Mouse (Mus musculus): ENCODE results near the gene Unc5cl.

The Unc5cl gene

DNA sequence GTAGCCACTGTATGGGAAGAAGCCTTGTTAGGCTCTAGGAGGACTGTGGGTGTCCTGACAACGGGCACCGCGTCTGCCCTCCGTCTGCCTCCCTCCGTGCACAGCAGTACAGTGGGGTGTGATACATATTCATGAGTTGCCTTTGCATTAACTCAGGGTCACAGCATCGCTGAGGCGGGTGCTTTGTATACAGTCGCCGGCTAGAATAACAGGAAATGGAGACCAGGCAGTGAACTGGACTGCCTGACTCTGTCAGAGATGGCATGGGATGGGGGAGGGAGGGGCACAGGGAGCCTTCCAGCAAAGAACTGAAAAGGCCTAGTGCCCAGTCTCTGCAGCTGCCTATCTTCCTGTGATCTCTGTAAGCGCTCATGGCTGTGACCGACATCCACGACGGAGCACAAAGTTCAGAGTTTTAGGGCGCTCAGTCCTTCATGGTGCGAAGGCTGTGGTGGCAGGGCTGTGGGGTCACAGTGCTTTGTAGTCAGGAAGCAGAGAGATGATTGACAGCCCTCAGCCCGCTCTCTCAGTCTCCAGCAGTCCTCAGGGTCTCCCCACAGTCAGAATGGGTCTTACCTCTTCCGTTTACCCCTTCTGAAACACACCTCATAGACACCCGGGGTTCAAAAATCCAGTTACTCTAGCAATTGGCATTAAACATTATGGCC, 58.0 kb downstream of the Unc5cl start:
- in situ Hi-C loops (cut with MboI; ENCODE audit: unreplicated experiment in 2 of 2), result no loop called here

DNA sequence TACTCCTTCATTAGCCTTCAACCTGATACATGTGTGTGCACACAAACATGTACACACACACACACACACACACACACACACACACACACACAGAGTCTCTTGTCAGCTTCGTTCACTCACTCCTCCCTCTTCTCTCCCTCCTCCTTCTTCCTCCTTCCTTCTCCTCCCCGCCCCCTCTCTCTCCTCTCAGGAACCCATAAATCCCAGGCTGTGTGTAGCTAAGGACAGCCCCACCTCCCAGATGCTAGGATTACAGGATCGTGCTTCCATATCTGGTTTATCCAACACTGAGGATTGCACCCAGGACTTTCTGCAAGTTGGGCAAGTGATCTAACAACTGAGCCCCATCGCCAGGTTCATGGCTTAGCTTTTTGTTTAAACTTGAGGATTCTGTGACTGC, 59.9 kb downstream of the Unc5cl start:
- in situ Hi-C loops (cut with MboI; ENCODE audit: unreplicated experiment in 2 of 2), result no loop called here

DNA sequence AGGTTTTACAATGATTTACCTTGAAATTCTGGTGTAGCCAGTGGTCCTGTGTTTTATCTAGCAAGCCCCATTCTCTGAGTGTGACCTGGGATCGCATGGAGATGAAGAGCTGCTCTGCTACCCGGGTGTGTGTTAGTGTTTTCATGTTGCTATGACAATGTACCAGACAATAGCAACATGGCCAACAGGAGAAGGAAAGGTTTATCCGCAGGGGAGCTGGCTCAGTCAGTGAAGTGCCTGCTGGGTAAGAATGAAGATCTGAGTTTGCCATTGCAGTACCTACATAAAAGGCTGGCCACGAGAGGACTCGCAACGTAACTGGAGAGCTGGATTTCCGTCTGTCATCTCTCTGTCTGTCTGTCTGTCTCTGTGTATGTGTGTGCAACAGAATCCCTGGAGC, 64.3 kb downstream of the Unc5cl start:
- in situ Hi-C loops (cut with MboI; ENCODE audit: unreplicated experiment in 2 of 2), result no loop called here

DNA sequence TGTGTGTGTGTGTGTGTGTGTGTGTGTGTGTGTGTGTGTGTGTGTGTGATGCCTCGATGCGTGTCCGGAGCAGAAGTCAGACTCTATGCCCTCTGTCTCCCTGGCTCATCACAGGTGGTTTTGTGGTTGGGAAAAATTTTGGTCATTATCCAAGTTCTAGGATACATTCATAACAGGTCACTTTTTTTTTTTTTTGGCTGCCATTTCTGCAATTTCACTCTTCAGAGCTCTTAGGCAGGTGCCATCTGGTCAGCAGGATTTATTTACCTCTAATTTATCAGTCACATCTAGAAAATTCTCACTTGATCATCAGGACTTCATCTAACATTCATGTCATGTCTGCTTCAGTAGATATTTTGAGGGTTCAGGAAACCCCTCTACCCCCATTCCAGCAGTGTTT, 65.7 kb downstream of the Unc5cl start:
- in situ Hi-C loops (cut with MboI; ENCODE audit: unreplicated experiment in 2 of 2), result no loop called here

DNA sequence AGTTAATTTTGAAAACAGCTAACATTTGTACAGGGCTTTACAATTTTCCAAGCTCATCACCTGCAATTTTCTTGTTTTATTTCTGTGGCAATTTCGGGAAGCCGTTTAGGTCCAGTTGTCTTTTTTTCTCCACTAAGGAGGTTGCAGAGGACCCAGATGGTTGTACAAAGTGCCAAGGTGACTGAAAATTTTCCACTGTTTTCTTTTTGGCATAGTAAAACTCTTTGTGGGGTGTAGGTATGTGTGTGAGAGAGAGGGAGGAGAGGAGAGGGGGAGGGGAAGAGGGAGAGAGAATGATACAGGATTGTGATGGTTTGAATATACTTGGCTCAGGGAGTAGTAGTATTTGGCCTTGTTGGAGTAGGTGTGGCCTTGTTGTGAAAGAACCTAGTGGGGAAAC, 68.4 kb downstream of the Unc5cl start:
- in situ Hi-C loops (cut with MboI; ENCODE audit: unreplicated experiment in 2 of 2), result no loop called here

DNA sequence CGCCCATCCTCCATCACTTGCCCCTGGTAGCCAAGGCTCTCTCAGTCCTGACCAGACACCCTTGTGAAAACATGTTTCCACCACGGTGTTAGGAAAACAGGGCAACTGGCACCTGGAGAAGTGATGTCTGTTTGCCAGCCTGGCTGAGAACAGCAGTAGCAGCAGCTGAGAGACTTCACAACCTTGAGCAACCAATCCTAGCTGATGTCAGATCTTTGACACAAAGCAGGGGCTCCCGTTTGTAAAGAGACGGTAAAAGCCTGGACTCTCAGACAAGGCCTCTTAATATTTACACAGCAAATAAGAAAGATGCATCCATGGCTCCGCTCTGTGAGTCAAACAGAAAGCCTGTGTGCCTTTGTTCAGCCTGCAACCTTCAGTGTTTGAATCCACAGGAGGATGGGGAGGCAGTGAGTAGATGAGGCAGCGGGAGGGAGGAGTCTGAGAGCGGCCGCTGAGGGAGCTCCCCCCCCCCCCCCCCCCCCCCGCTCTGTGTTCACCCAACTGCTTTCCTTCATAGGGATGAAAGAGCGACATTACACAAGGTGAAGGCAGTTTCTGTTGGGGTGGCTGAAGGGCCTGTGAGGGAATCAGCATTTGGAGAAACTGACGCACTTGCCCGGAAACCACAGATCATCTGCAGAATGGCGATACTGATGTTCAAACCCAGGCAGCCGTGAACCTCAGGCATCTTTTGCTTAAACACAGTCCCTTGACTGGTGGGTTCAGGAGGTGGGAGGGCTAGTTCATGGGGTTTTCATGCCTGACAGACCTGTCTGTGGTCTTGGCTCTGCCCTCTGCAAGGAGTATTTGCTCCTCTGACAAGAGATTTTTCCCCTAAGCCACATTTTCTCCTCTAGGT, 79.4 kb downstream of the Unc5cl start:
- in situ Hi-C loops (cut with MboI; ENCODE audit: unreplicated experiment in 2 of 2), result no loop called here

DNA sequence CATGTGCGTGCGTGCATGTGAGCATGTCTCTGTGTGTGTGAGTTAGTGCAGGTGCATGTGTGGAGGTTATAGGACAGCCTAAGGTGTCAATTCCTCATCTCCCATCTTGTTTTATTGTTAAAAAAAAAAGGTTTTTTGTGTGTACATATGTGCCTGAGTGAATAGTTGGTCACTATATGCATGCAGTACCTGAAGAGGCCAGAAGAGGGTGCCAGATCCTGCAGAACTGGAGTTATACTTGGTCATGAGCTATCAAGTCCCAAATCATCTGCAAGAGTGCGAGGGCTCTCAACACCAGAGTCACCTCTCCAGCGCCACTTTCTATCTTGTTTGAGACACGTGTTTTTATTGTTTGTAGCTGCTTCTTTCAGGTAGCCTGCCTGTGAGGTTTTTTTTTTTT, 83.6 kb downstream of the Unc5cl start:
- in situ Hi-C loops (cut with MboI; ENCODE audit: unreplicated experiment in 2 of 2), result no loop called here

DNA sequence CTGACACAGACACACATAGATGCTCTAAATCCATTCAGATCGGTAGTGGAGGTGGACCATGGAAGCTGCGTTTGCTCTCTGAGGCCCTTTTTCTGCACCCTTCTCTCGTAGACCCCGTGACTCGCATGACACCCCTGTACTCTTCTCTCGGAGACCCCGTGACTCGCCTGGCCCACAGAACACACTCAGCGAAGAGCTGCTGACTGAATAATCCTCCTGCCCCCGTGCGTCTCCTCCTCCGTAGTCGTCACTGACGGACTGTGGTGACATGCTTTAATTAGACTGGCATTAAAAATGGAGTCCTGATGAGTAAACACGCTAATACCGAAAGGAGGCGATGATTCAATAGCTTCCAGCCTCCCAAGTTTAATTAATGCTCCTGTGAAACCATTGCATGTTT, 84.6 kb downstream of the Unc5cl start:
- in situ Hi-C loops (cut with MboI; ENCODE audit: unreplicated experiment in 2 of 2), result no loop called here

DNA sequence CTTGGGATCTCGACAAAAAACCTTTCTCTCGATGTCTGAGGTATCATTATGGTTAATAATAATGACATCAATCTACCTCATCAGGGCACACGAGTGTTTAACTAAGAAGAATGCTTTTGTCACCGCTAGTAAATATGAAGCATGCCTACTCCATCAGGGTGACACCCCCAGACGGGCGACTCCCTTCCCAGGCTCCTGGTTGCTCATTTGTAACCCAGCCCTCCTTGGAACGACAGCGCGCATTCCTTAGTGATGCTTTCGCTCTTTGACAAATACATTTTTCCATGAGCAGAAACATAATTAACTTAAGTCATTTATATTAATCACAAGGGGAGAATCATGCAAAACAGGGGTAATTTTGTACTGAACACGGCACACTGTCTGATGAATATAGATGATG, 88.0 kb downstream of the Unc5cl start:
- in situ Hi-C loops (cut with MboI; ENCODE audit: unreplicated experiment in 2 of 2), result no loop called here

DNA sequence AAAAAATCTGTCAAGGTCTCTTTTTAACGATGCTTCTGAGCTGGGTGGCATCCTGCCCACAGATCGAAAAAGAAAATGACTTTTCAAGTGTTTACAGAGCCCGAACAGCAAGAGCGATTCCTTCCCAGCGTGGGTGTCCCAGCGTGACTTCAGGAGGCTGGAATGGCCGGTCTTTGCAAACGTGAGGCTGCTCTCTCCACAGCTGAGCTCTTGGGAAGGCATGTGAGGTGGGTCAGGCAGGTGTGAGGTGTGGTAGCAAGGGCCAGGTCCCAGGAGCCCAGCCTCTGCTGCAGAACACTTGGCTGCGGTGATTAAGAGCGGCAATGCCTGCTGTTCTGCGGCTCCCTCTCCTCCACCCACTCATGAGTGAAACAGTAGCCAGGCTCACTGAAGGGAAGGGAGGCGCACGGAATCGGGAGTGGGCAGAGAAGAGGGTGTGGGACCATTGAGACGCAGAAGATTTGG, 88.6 kb downstream of the Unc5cl start:
- in situ Hi-C loops (cut with MboI; ENCODE audit: unreplicated experiment in 2 of 2), result no loop called here

DNA sequence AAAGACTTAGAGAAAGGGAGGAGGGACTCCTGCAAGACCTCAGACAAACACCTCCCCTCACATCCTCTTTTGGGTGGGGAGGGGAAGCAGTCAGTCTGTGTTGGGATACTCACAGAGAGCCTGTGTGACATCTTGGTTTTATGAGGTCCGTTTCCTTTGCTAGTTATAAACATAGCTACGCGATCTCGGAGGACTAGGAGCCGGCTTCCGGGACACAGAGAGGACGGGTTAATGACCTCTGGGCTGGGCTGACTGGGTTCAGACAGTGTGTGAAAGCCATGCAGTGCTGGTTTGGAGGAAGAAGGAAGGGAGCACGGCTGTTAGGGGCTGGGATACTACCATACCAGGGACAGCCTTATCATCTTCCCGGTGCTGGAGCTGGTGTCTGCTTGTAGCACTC, 90.0 kb downstream of the Unc5cl start:
- in situ Hi-C loops (cut with MboI; ENCODE audit: unreplicated experiment in 2 of 2), result no loop called here

DNA sequence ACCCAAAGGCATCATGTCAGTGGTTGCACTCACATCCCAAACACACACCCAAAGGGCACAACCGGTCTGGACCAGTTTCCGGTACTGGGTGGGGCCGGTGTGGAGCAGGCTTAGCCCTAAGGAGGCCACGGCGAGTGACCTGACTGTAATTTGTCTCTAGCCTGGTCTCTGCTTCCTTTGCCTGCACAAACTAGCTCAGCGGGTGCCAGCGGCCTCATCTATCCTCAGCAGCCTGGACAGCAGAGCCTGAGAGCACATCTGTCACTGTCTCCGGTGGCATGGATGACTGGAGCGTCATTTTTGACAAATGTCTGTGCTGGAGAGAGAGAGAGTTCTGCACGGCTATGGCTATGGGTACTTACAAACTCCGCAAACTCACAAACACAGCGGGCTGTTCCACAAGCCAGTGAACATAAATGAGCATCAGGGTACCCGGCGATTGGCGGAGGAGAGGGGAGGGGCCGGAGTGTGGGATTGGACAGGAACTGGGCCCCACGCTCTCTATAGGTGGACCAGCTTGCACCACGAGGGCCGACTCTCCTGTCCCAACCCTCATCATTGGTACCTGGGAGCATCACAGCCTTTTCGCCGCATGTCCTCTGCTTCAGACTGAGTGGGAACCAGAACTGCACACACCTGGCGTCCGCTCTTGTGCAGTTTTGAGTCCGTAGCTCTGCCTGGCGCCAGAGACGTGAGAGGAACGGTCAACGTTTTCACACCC, 90.7 kb downstream of the Unc5cl start:
- in situ Hi-C loops (cut with MboI; ENCODE audit: unreplicated experiment in 2 of 2), result no loop called here

DNA sequence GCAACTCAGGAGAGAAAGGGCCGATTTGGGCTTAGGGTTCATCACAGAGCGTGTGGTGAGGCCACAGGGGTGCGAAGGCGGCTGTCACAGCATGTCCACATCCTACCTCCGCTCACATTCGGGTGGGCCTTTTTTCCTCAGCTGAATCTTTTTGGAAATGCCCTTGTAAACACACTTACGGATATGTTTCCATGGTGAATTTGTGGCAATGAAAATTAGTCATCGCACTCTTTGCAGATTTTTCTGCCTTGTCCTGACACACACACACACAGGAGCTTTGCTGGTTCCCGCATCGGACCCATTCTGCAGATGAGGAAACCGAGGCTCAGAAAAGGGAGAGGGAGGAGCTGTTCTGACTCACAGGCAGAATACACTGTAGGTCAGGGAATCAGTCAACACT, 91.3 kb downstream of the Unc5cl start:
- in situ Hi-C loops (cut with MboI; ENCODE audit: unreplicated experiment in 2 of 2), result no loop called here

DNA sequence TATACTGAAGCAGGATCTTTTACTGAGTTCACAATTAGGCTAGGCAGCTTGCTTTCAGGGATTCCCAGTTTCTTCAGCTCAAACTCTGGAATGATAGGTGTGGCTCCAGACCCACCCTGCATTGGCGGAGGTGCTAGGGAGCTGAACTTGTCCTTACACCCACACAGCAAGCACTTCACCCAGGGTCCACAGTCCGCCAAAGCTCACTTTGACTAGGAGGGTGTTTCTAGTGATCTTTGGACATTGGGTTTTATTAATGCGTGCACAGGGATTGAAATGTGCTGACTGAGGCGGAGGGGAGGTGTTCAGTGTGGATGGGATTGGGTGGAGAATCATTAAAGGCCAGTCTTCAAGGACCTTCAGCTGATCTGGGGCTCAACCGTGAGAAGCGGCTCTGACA, 93.0 kb downstream of the Unc5cl start:
- in situ Hi-C loops (cut with MboI; ENCODE audit: unreplicated experiment in 2 of 2), result no loop called here

DNA sequence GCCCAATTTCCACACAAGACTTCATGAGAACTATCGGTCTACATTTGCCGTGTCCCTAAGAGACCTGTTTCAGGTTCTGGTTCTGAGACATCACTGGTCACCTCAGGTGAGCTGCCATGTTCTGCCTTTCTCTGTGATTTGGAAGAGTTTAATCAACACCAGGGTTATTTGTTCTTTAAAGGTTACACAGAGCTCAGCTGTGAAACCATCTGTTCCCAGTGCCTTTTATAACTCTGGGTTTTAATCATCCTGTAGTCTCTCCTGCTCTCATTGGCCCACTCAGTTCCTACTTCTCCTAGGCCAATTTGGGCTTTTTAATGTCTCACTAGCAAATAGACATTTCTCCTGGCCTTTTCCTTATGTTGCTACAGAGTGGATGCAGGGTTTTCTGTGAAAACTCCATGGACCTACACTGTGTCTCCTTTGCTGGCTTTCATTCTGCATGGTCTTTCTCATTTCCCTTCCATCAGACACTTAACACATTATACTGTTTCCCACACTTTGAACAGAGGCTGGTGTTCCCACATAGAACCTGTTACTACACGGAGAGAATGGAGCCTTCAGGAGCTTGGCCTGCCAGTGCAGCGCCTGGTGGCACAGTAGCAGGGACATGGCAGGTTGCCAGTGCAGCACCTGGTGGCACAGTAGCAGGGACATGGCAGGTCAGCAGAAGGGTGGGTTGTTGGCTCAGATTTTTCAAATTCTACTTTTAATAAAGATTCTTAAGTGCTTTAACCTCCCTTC, 97.3 kb downstream of the Unc5cl start:
- in situ Hi-C loops (cut with MboI; ENCODE audit: unreplicated experiment in 2 of 2), result no loop called here

DNA sequence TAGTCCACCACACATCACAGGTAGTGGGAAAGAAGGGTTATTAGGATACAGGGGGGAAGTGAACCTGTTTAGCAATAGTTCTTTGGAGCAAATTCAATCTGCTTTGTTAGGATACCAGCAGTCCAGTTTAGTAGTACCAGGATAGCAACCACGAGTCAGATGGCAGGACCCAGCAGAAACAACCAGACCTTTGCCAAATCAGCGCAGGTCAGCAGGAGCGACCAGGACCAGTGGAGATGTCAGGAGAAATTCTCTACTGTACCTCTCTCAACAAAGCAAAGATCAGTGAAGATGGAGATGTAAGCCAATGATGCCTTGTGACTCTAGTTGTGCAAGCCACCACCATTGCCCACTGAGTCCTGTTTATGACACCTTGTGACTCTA, 97.8 kb downstream of the Unc5cl start:
- in situ Hi-C loops (cut with MboI; ENCODE audit: unreplicated experiment in 2 of 2), result no loop called here

DNA sequence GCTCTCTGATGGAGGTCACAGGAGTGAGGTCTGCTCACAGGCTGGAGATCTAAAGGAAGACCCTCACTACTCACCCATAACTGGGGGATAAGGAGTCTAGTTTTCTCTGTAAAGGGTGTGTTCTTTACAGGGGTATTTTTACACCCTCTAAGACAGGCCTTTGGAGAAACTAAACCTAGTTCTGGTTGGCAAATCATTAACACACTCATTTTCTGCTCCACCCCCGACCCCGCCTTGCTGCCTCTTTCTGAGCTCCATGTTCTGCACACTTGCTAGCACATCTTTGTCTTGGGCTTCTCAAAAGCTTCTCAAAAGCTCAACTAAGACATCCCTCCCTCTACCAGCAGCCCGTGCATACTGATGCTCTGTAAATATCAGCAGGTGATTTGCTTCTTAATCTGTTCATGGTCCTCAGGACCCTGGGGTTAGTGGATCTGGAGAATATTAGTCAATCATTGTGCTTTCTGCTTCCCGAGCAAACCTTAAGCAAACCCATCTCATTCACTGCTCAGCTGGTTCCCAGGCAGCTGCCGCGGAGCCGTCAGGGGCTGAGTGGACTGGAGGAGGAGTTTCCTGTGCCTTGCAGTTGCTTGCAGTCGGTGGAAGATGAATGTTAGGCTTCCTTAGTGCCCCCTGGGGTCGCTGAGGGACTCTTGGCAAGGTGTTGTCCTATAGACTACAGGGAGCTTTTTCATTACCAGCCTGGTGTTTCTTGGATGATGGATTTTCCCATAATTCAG, 101.7 kb downstream of the Unc5cl start:
- in situ Hi-C loops (cut with MboI; ENCODE audit: unreplicated experiment in 2 of 2), result no loop called here

DNA sequence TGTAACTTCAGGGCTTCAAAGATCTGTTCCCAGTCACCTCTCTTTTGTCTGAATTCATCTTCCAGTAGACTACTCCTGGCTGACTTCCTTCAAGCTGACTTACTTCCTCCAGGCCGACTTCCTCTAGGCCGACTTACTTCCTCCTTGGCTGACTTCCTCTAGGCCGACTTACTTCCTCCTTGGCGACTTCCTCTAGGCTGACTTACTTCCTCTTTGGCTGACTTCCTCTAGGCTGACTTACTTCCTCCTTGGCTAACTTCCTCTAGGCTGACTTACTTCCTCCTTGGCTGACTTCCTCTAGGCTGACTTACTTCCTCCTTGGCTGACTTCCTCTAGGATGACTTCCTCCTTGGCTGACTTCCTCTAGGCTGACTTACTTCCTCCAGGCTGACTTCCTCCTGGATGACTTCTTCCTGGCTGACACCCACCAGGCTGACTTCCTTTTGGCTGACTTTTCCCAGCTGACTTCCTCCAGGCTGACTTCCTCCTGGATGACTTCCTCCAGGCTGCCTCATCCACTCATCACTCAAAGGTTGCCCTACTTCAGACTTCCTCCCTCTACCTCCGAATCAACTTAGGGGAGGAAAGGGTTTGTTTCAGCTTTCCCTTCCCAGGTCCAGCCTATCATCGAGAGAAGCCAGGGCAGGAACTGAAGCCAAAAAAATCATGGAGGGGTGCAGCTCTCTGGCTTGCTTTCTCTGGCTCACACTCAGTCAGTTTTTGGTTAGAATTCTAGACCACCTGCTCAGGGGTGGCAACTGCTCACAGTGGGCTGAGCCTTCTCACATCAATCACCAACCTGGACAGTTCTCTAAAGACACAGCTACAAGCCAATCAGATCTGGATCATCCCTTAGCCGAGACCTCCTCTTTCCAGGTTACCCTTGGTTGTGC, 103.4 kb downstream of the Unc5cl start:
- in situ Hi-C loops (cut with MboI; ENCODE audit: unreplicated experiment in 2 of 2), result no loop called here

DNA sequence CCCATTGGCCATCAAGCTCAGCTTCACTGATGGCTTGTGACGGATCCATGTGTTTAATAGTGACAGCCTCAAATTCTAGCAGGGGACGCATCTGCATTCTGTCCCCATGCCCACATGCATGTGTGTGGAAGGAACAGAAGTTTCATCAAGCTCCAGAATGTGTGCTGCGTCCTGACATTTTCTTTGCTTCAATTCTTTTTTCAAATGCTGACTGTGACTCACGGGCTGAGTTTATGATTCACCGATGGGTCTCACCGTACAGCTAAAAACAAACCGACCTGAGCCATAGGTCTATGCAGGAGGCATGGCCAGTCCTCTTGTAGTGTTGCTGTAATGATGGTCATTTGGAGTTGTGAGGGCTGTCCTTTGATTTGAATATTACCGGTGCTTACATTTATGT, 110.2 kb downstream of the Unc5cl start:
- in situ Hi-C loops (cut with MboI; ENCODE audit: unreplicated experiment in 2 of 2), result no loop called here
